ENCODE assay signal across 8 mouse cellular contexts in the genomic region with DNA sequence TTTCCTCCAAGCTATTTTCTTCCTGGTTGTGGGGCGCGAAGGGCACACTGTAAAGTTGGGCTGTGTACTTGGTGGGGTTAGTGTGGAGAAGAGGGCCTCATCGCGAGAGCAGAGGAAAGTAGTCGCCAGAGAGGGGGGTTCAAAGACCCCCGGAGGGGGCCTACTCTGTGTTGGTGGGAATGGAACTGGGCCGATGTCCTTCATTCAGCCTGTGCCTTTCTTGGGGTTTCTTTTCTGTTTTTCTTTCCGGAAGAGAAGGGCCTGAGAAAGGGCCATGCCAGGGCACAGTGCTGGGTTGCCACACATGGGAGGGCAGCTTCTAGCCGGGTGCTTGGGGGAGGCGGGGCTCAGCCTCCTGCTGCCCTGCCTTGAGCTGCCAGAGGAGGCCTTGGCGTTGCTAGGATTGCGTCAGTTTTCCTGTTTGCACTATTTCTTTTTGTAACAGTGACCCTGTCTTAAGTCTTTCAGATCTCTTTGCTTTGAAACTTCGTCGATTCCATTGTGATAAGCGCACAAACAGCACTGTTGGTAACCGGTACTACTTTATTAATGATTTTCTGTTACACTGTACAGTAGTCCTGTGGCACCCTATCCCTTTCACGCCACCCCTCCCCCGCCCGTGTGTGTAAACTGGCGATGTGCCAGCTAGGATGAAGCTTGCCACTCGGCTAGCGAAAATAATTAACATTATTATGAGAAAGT. TPM values are rescaled to one million over a fixed set of nuclear protein-coding genes. Genes with fewer than 3 reads are reported as not detected.
DNase-seq lines count a peak whose midpoint lies in the region; ATAC-seq and TF ChIP-seq lines count a peak whose summit lies in the region.

No protein-coding gene starts in this region.

- H3K27me3 ChIP-seq in forebrain, embryonic 12.5 days = no peaks in the 10 kb centered on the region
- no peaks in the 10 kb centered on the region for H3K27me3 ChIP-seq in lung, embryonic 15.5 days

- peak; percentile 46 for ATAC-seq in CD4-positive, CD25-positive, alpha-beta regulatory T cell, adult 4 months
- ATAC-seq in forebrain, embryonic 12.5 days (ENCODE audit: low FRiP score) = peak; percentile 80
- ATAC-seq in lung, embryonic 15.5 days (ENCODE audit: borderline replicate concordance, extremely low read depth, low FRiP score, low TSS enrichment) = 0 out of 2 replicates have a peak, but pooled peaks have one; percentile 50
- ATAC-seq in neutrophil, adult 5-6 weeks (ENCODE audit: extremely low read depth, insufficient number of reproducible peaks, low FRiP score, poor library complexity, severe bottlenecking) = peak; percentile 81

- peak overlapping the region; percentile 84 for H3K27ac ChIP-seq in forebrain, embryonic 12.5 days
- H3K27ac ChIP-seq in layer of hippocampus, adult 2 months = peak overlapping the region; percentile 91
- peak overlapping the region; percentile 90 for H3K27ac ChIP-seq in lung, embryonic 15.5 days

- no peaks in the 10 kb centered on the region for H3K9me3 ChIP-seq in forebrain, embryonic 12.5 days
- no peaks in the 10 kb centered on the region for H3K9me3 ChIP-seq in lung, embryonic 15.5 days

- intact Hi-C loops in heart, postnatal 25 days (cut with DNase I) = loop anchor here (5.0 to 10.0 kb wide), 2 partner anchors 186 to 698 kb away; no protein-coding TSS in a partner anchor

- no peaks in the 10 kb centered on the region for H3K36me3 ChIP-seq in forebrain, embryonic 12.5 days (replicated peaks)
- no peaks in the 10 kb centered on the region for H3K36me3 ChIP-seq in lung, embryonic 15.5 days

- no peak for TF ChIP-seq POLR2A in brain, embryonic 14.5 days (IDR thresholded peaks at IDR 0.05; ENCODE audit: borderline replicate concordance, extremely low read depth, insufficient read depth, insufficient read length, poor library complexity, severe bottlenecking)

- peak overlapping the region; percentile 74 for H3K9ac ChIP-seq in forebrain, embryonic 12.5 days
- H3K9ac ChIP-seq in lung, embryonic 15.5 days = peak overlapping the region; percentile 65

- H3K4me3 ChIP-seq in forebrain, embryonic 12.5 days (replicated peaks) = peak overlapping the region; percentile 56
- H3K4me3 ChIP-seq in layer of hippocampus, adult 2 months = peak overlapping the region; percentile 68
- H3K4me3 ChIP-seq in lung, embryonic 15.5 days = peak overlapping the region; percentile 60

- H3K4me1 ChIP-seq in forebrain, embryonic 12.5 days = peaks cover 7% of the 10 kb centered on the region
- H3K4me1 ChIP-seq in lung, embryonic 15.5 days = peaks cover 17% of the 10 kb centered on the region; the same call in 1 of the 2 replicates

- peak; percentile 84 for DNase-seq in brain, embryonic 14.5 days (ENCODE audit: low read depth)
- peak; percentile 27 for DNase-seq in heart, postnatal 25 days (ENCODE audit: low spot score)
- DNase-seq in layer of hippocampus, adult 2 months (ENCODE audit: low spot score in 2 of 2) = peak; percentile 15 to 31
- DNase-seq in thymus, adult 18-20 months = peak; percentile 21 to 33

- H3K4me2 ChIP-seq in forebrain, embryonic 12.5 days = peak overlapping the region; percentile 62
- H3K4me2 ChIP-seq in lung, embryonic 15.5 days = peak overlapping the region; percentile 51

- 0 out of 2 replicates have a peak, but pooled peaks have one; percentile 11 for TF ChIP-seq CTCF in brain, embryonic 14.5 days (IDR thresholded peaks at IDR 0.05; ENCODE audit: borderline replicate concordance, extremely low read depth, insufficient read depth, insufficient read length)
- peak; percentile 61 for TF ChIP-seq CTCF in layer of hippocampus, adult 2 months (conservative IDR thresholded peaks at IDR 0.05)

- 22% methylated on average over 22 of the region's 22 CpGs for WGBS in forebrain, embryonic 12.5 days
- 12% methylated on average over 22 of the region's 22 CpGs for WGBS in lung, embryonic 15.5 days

RNA-seq across cellular contexts. Expression of a gene that starts 4.2 kb away (rescaled TPM):
- 10 to 100 TPM in 1 of 2 experiments, 1 to 10 TPM in 1; 8.3 to 18.3 TPM for polyA plus RNA-seq in CD4-positive, CD25-positive, alpha-beta regulatory T cell, adult 4 months (2017; shearing (Covaris generic))
- polyA plus RNA-seq in brain, embryonic 14.5 days (2012; rRNA removed) = 41.7 and 51.6 TPM in 2 replicates
- polyA plus RNA-seq in forebrain, embryonic 12.5 days (2016; fragmentation: Nextera tagmentation; extraction: Ambion mirVana) = 67.0 and 72.7 TPM in 2 replicates
- total RNA-seq in heart, postnatal 25 days (2021) = 100 to 1,000 TPM in 1 of 2 experiments, 10 to 100 TPM in 1; 92.7 to 127 TPM
- total RNA-seq in layer of hippocampus, adult 2 months (2021) = 10 to 100 TPM; 89.4 to 95.0 TPM
- polyA plus RNA-seq in lung, embryonic 15.5 days (2015; fragmentation: Nextera tagmentation; extraction: Ambion mirVana) = 115 and 119 TPM in 2 replicates
- total RNA-seq in neutrophil, adult 5-6 weeks (2017) = 84.0 and 84.3 TPM in 2 replicates

Comparison
In these comparisons a context has a peak if more than half of its experiments do, and no peak if none do; other contexts are left out.
1. Peak in every context shown above with its lines: DNase-seq, ATAC-seq, H3K4me3 ChIP-seq and H3K27ac ChIP-seq.
2. DNase-seq: peak in every context shown above with its lines; median percentile 84 in brain, embryonic 14.5 days; 27 in heart, postnatal 25 days; 27 in thymus, adult 18-20 months; 23 in layer of hippocampus, adult 2 months.